Mouse (Mus musculus): ENCODE measurements at regions not wholly inside any gene's neighbourhood (a gene's known extent, or its start where the extent isn't known, plus 50 kb on each side); places are given as distances from the start of the nearest gene placed in this dataset.

GRCm38 (mm10) chr5:138911769-138912710 is 85.1 kb downstream of the Pdgfa start:
- peaks cover 9% of the 10 kb centered on the region; the same call in 1 of the 2 replicates for H3K4me1 ChIP-seq (replicated peaks)
- H3K27me3 ChIP-seq (replicated peaks), result no peaks in the 10 kb centered on the region
- H3K9ac ChIP-seq, result no peak overlapping the region
- 0 out of 2 replicates have a peak, but pooled peaks have one; percentile 34 for ATAC-seq (ENCODE audit: insufficient number of reproducible peaks, low FRiP score)
- WGBS, result 71% methylated on average over 7 of the region's 7 CpGs
- H3K4me3 ChIP-seq, result no peak overlapping the region
- no peaks in the 10 kb centered on the region for H3K9me3 ChIP-seq (replicated peaks)
- no peaks in the 10 kb centered on the region for H3K36me3 ChIP-seq
- H3K4me2 ChIP-seq, result no peak overlapping the region
- H3K27ac ChIP-seq (ENCODE audit: poor library complexity, severe bottlenecking), result no peak overlapping the region

- H3K4me1 ChIP-seq (replicated peaks), result peaks cover 9% of the 10 kb centered on the region; the same call in 1 of the 2 replicates
- ATAC-seq (ENCODE audit: insufficient number of reproducible peaks, low FRiP score), result no peak
- no peaks in the 10 kb centered on the region for H3K36me3 ChIP-seq
- no peak overlapping the region for H3K4me2 ChIP-seq
- no peak overlapping the region for H3K27ac ChIP-seq (ENCODE audit: poor library complexity, severe bottlenecking)
- no peak overlapping the region for H3K4me3 ChIP-seq
- WGBS, result 58% methylated on average over 7 of the region's 7 CpGs
- no peaks in the 10 kb centered on the region for H3K9me3 ChIP-seq (replicated peaks)
- no peaks in the 10 kb centered on the region for H3K27me3 ChIP-seq (replicated peaks)
- H3K9ac ChIP-seq, result no peak overlapping the region
Measured at GRCm38 (mm10) chr5:138912711-138913105, 84.5 kb downstream of the Pdgfa start.

- H3K4me1 ChIP-seq (replicated peaks), result peaks cover 9% of the 10 kb centered on the region; the same call in 1 of the 2 replicates
- H3K27me3 ChIP-seq (replicated peaks), result no peaks in the 10 kb centered on the region
- H3K9me3 ChIP-seq (replicated peaks), result 0 out of 2 replicates have a peak, but pooled peaks cover 4% of the 10 kb centered on the region
- no peaks in the 10 kb centered on the region for H3K36me3 ChIP-seq
- 26% methylated on average over 5 of the region's 5 CpGs for WGBS
- ATAC-seq (ENCODE audit: insufficient number of reproducible peaks, low FRiP score), result no peak
- H3K4me2 ChIP-seq, result no peak overlapping the region
- H3K27ac ChIP-seq (ENCODE audit: poor library complexity, severe bottlenecking), result no peak overlapping the region
- no peak overlapping the region for H3K9ac ChIP-seq
- no peak overlapping the region for H3K4me3 ChIP-seq
Measured at GRCm38 (mm10) chr5:138915068-138915467, 82.1 kb downstream of the Pdgfa start.

DNA sequence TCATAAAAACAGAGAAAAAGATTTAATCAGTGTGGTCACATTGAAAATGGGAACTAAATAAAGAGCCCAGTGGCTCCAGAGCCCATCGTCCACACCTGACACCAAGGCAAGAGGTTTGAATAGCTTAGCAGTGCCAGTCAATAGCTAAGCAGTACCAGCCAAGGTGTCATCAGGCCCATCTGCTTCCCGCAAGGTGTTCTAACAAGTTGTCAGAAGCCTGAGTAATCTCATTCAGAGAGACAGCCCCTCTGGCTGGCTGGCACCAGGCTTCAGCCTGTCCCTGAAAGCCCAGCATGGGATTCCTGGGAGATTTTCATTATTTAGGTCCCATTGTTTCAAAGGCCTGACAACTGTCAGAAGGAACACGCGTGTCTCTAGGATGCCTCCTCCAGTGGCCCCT is 81.7 kb downstream of the Pdgfa start:
- WGBS, result 73% methylated on average over 4 of the region's 4 CpGs
- ATAC-seq (ENCODE audit: insufficient number of reproducible peaks, low FRiP score), result no peak

GRCm38 (mm10) chr5:138920156-138920845 is 76.9 kb downstream of the Pdgfa start:
- 58% methylated on average over 7 of the region's 7 CpGs for WGBS
- ATAC-seq (ENCODE audit: insufficient number of reproducible peaks, low FRiP score), result no peak
- H3K4me2 ChIP-seq, result no peak overlapping the region
- no peak overlapping the region for H3K27ac ChIP-seq (ENCODE audit: poor library complexity, severe bottlenecking)
- no peaks in the 10 kb centered on the region for H3K4me1 ChIP-seq (replicated peaks)
- H3K9ac ChIP-seq, result no peak overlapping the region
- H3K4me3 ChIP-seq, result no peak overlapping the region
- H3K9me3 ChIP-seq (replicated peaks), result 0 out of 2 replicates have a peak, but pooled peaks cover 4% of the 10 kb centered on the region
- no peaks in the 10 kb centered on the region for H3K36me3 ChIP-seq
- H3K27me3 ChIP-seq (replicated peaks), result no peaks in the 10 kb centered on the region

More for the DNA sequence above, 81.7 kb downstream of the Pdgfa start:
- Histone ChIP-seq H3K9ac (no peak overlapping the region), H3K4me1 (replicated peaks) (peaks cover 9% of the 10 kb centered on the region; the same call in 1 of the 2 replicates), H3K9me3 (replicated peaks) (0 out of 2 replicates have a peak, but pooled peaks cover 4% of the 10 kb centered on the region), H3K4me2 (no peak overlapping the region), H3K4me3 (no peak overlapping the region), H3K36me3 (no peaks in the 10 kb centered on the region), H3K27me3 (replicated peaks) (no peaks in the 10 kb centered on the region), H3K27ac (ENCODE audit: poor library complexity, severe bottlenecking) (no peak overlapping the region)

DNA sequence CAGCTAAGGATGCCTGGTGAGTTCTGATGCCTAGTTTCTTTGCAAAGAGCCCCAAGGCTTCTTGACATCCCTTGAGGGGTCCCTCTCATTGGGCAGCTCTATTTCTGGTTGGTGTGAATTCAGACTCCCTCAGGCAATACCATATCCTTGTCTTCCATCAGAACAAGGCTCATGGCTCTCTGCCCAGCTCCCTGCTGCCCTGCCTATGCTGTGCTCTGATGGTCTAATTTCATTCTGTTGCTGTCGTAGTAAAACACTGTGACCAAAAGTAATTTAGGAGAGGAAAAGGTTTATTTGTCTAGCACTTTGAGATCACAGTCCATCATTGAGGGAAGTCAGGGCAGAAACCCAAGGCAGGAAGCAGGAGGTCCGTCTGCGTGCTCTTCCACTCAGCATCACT is 75.1 kb downstream of the Pdgfa start:
- Histone ChIP-seq H3K4me3 (no peak overlapping the region), H3K4me2 (no peak overlapping the region), H3K9me3 (replicated peaks) (0 out of 2 replicates have a peak, but pooled peaks cover 4% of the 10 kb centered on the region), H3K36me3 (no peaks in the 10 kb centered on the region), H3K4me1 (replicated peaks) (no peaks in the 10 kb centered on the region), H3K27me3 (replicated peaks) (no peaks in the 10 kb centered on the region), H3K9ac (no peak overlapping the region), H3K27ac (ENCODE audit: poor library complexity, severe bottlenecking) (no peak overlapping the region)
- 65% methylated on average over 3 of the region's 3 CpGs for WGBS
- ATAC-seq (ENCODE audit: insufficient number of reproducible peaks, low FRiP score), result no peak

Measured in heart, embryonic 12.5 days (tissue).